Mouse (Mus musculus) forebrain, embryonic 11.5 days (tissue): ENCODE results near the gene Gm5788. TPM values are rescaled to one million over a fixed set of nuclear protein-coding genes. Genes with fewer than 3 reads are reported as not detected.
"Not testable (repeated sequence)": the region's sequence is repeated elsewhere in the genome, so short reads cannot be mapped to it uniquely, and the experiment has no call there.

Source experiments
- ATAC-seq: fragments of 200-750 bp; cut with Nextera tagmentation; replicated peaks from 2 replicates; pipeline ENCODE4 v1.8.0; 2017; ENCODE audit warnings: moderate TSS enrichment; ENCODE audit not compliant: low FRiP score
- DNase-seq: peaks from one replicate; pipeline ENCODE4 v3.0.0-alpha.2; 2017; ENCODE audit warnings: low spot score
- H3K27ac ChIP-seq: fragments of 300-500 bp; sonication (generic); 2 replicates; pipeline ENCODE4 v1.5.1; 2014; ENCODE audit warnings: low read depth, low read length
- H3K27me3 ChIP-seq: fragments of 300-500 bp; sonication (generic); 2 replicates; pipeline ENCODE4 v1.6.1; 2014; ENCODE audit warnings: mild to moderate bottlenecking, low read length, mixed read lengths; ENCODE audit not compliant: control insufficient read depth, insufficient read depth
- H3K36me3 ChIP-seq: fragments of 300-500 bp; sonication (generic); 2 replicates; pipeline ENCODE4 v1.6.1; 2014; ENCODE audit warnings: mild to moderate bottlenecking, low read length, moderate library complexity, mixed read lengths; ENCODE audit not compliant: control insufficient read depth, insufficient read depth
- H3K4me1 ChIP-seq: fragments of 300-500 bp; sonication (generic); replicated peaks from 2 replicates; pipeline ENCODE4 v1.6.1; 2014; ENCODE audit warnings: low read length, mixed read lengths; ENCODE audit not compliant: control insufficient read depth, insufficient read depth
- H3K4me2 ChIP-seq: fragments of 300-500 bp; sonication (generic); 2 replicates; pipeline ENCODE4 v1.6.1; 2014; ENCODE audit warnings: low read depth, mild to moderate bottlenecking, low read length, moderate library complexity, mixed read lengths; ENCODE audit not compliant: severe bottlenecking
- H3K4me3 ChIP-seq: fragments of 300-500 bp; sonication (generic); 2 replicates; pipeline ENCODE4 v1.5.1; 2014; ENCODE audit warnings: low read depth, low read length
- H3K9ac ChIP-seq: fragments of 300-500 bp; sonication (generic); 2 replicates; pipeline ENCODE4 v1.6.1; 2014; ENCODE audit warnings: low read length
- H3K9me3 ChIP-seq: fragments of 300-500 bp; sonication (generic); 2 replicates; pipeline ENCODE4 v1.6.1; 2016; ENCODE audit warnings: low read length, mixed read lengths; ENCODE audit not compliant: control insufficient read depth
- WGBS: fragments of 180-500 bp; shearing (Covaris S2); extraction: QIAGEN DNeasy Blood & Tissue Kit; methylation state at CpG from one replicate; pipeline ENCODE4 v1.1.7; 2014; 5-methylcytosine and 5-hydroxymethylcytosine counted together
- polyA plus RNA-seq: library from polyadenylated mRNA; unstranded; fragments of >200 nt; fragmentation: Nextera tagmentation; extraction: Ambion mirVana; gene quantifications from 2 replicates; pipeline ENCODE4 v1.2.1, GENCODE M21; 2014

The Gm5788 gene
- polyA plus RNA-seq, 1 experiment from 2014 or later = not detected

GRCm38 (mm10) chr12:87488683-87489082, 5.8 kb upstream of the Gm5788 start:
- DNase-seq, H3K4me1 ChIP-seq, H3K27me3 ChIP-seq, H3K9ac ChIP-seq, H3K9me3 ChIP-seq, H3K27ac ChIP-seq, H3K4me3 ChIP-seq, H3K4me2 ChIP-seq, ATAC-seq, H3K36me3 ChIP-seq: not testable (repeated sequence)
- WGBS = 71% methylated on average over 2 of the region's 2 CpGs

- not testable (repeated sequence) for H3K4me2 ChIP-seq, ATAC-seq, H3K27ac ChIP-seq, H3K9ac ChIP-seq, H3K36me3 ChIP-seq, H3K4me1 ChIP-seq, H3K27me3 ChIP-seq, H3K4me3 ChIP-seq, DNase-seq, H3K9me3 ChIP-seq
- 89% methylated on average over 4 of the region's 4 CpGs for WGBS
These were observed 19.5 kb downstream of the Gm5788 start, which contains the start of gene Gm8300 for GRCm38 (mm10) chr12:87514016-87514415. Gene Gm8300 (plus strand): TSS chr12:87514316.

DNA sequence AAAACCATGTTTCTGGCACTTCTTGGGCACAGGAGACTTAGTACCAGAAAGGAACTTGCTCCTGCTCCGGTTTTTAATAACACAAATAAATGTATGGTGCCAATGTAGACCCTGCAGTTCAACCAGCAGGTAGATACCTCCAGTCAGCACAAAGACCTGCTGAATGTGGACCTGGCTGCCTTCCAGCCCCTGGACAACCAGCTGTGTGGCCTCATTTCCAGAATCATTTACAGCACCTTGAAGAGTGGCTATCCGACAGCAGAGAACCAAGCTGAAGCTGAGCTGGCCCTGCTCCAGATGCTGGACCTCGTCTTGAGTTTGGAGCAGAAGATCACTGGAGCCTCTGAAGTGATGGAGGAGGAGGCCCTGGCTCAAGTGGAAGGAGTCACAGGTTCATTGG, 25.1 kb downstream of the Gm5788 start:
- WGBS = 73% methylated on average over 3 of the region's 3 CpGs
- not testable (repeated sequence) for ATAC-seq, H3K4me2 ChIP-seq, H3K27me3 ChIP-seq, H3K9me3 ChIP-seq, H3K4me3 ChIP-seq, H3K36me3 ChIP-seq, DNase-seq, H3K9ac ChIP-seq, H3K4me1 ChIP-seq, H3K27ac ChIP-seq

- H3K9ac ChIP-seq = no peak overlapping the region
- no peaks in the 10 kb centered on the region for H3K4me1 ChIP-seq
- no peak overlapping the region for H3K4me2 ChIP-seq
- H3K9me3 ChIP-seq = no peaks in the 10 kb centered on the region
- H3K27ac ChIP-seq = no peak overlapping the region
- DNase-seq (no peak), ATAC-seq (no peak)
- 81% methylated on average over 3 of the region's 3 CpGs for WGBS
- no peak overlapping the region for H3K4me3 ChIP-seq
- no peaks in the 10 kb centered on the region for H3K36me3 ChIP-seq
- H3K27me3 ChIP-seq = no peaks in the 10 kb centered on the region
These were observed 49.4 kb downstream of the Gm5788 start for GRCm38 (mm10) chr12:87543927-87544326.

Other genes starting within 250 kb of the Gm5788 start
- 61.0 and 63.3 TPM in 2 replicates for gene Vipas39, start 228.5 kb upstream of the Gm5788 start, polyA plus RNA-seq
- 213 and 221 TPM in 2 replicates for gene Ahsa1, start 228.2 kb upstream of the Gm5788 start, polyA plus RNA-seq
- 1.0 and 2.3 TPM in 2 replicates for gene Ism2, start 195.0 kb upstream of the Gm5788 start, polyA plus RNA-seq
- gene Sptlc2, start 106.4 kb upstream of the Gm5788 start, polyA plus RNA-seq = 53.6 and 58.7 TPM in 2 replicates
- gene Slirp, start 50.8 kb upstream of the Gm5788 start, polyA plus RNA-seq = 271 and 294 TPM in 2 replicates
- 54.8 and 56.8 TPM in 2 replicates for gene Alkbh1, start 50.7 kb upstream of the Gm5788 start, polyA plus RNA-seq
- 158 and 165 TPM in 2 replicates for gene Snw1, start 22.4 kb upstream of the Gm5788 start, polyA plus RNA-seq
- gene Gm8300, start 19.6 kb downstream of the Gm5788 start, polyA plus RNA-seq = not detected in 2 replicates
- gene Oog1, start 108.0 kb downstream of the Gm5788 start, polyA plus RNA-seq = not detected in 2 replicates
- gene Gm4027, start 124.1 kb downstream of the Gm5788 start, polyA plus RNA-seq = not detected in 2 replicates
- not detected in 2 replicates for gene Gm16381, start 149.9 kb downstream of the Gm5788 start, polyA plus RNA-seq